Comparison of ENCODE assay signal across 29 mouse cellular contexts in the genomic region with DNA sequence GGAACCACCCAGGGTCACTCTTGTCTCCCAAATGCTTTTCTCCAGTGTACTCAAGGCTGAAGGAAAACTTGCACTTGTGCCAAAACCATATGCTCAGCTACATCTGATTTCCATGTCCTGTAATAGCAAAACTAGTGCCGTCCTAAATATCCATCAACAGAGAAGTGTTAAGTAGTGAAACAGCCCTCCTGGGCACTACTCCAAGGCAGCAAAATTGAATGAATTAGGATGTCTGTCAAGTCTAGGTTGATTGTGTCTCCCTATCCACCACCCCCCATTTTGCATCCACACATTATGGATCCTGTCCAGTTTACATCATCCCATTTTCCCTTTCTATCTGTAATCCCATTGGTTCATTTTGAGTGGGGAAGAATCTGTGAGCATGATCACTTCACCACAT. TPM values are rescaled to one million over a fixed set of nuclear protein-coding genes. Genes with fewer than 3 reads are reported as not detected.
A peak's percentile ranks its signal among the peaks of the same experiment; 100 is the strongest.
DNase-seq lines count a peak whose midpoint lies in the region; ATAC-seq and TF ChIP-seq lines count a peak whose summit lies in the region.
"Had no signal": no experiment of that assay in that cellular context is flagged by ENCODE, and none has a peak within 500 bp of the region (broad histone marks: within the 10 kb centered on the region; RNA-seq: fewer than 3 reads in every experiment).

No protein-coding gene starts in this region.

- no peaks in the 10 kb centered on the region for H3K27me3 ChIP-seq in forebrain, embryonic 14.5 days (replicated peaks; ENCODE audit: control insufficient read depth, insufficient read depth, low read length)
- no peaks in the 10 kb centered on the region for H3K27me3 ChIP-seq in forebrain, embryonic 12.5 days
- H3K27me3 ChIP-seq in hindbrain, postnatal 0 days (ENCODE audit: insufficient read depth, low read length), result no peaks in the 10 kb centered on the region
- no peaks in the 10 kb centered on the region for H3K27me3 ChIP-seq in hindbrain, embryonic 12.5 days
- no peaks in the 10 kb centered on the region for H3K27me3 ChIP-seq in cerebellum, adult 2 months (ENCODE audit: control insufficient read depth, insufficient read depth, low read length)
- H3K27me3 ChIP-seq: embryonic facial prominence, embryonic 15.5 days had no signal

- no peaks in the 10 kb centered on the region for H3K36me3 ChIP-seq in forebrain, embryonic 14.5 days (ENCODE audit: control insufficient read depth, insufficient read depth, low read length)
- H3K36me3 ChIP-seq in forebrain, embryonic 12.5 days (replicated peaks), result no peaks in the 10 kb centered on the region
- no peaks in the 10 kb centered on the region for H3K36me3 ChIP-seq in hindbrain, postnatal 0 days (ENCODE audit: insufficient read depth, low read length)
- no peaks in the 10 kb centered on the region for H3K36me3 ChIP-seq in hindbrain, embryonic 12.5 days
- H3K36me3 ChIP-seq: embryonic facial prominence, embryonic 15.5 days; hindbrain, embryonic 10.5 days had no signal

- H3K4me3 ChIP-seq in forebrain, embryonic 14.5 days (ENCODE audit: low read depth, low read length), result no peak overlapping the region
- H3K4me3 ChIP-seq in forebrain, embryonic 12.5 days (replicated peaks), result no peak overlapping the region
- H3K4me3 ChIP-seq in hindbrain, postnatal 0 days (ENCODE audit: low read length), result no peak overlapping the region
- no peak overlapping the region for H3K4me3 ChIP-seq in hindbrain, embryonic 12.5 days
- no peak overlapping the region for H3K4me3 ChIP-seq in cerebellum, adult 2 months (replicated peaks; ENCODE audit: insufficient read depth, low read depth, low read length)
- H3K4me3 ChIP-seq: embryonic facial prominence, embryonic 15.5 days; hindbrain, embryonic 10.5 days had no signal

- no peak for TF ChIP-seq POLR2A in brain, embryonic 14.5 days (IDR thresholded peaks at IDR 0.05; ENCODE audit: borderline replicate concordance, extremely low read depth, insufficient read depth, insufficient read length, poor library complexity, severe bottlenecking)
- no peak for TF ChIP-seq POLR2A in cerebellum, adult 2 months (IDR thresholded peaks at IDR 0.05; ENCODE audit: borderline replicate concordance, insufficient read depth, low read length)

- H3K9me3 ChIP-seq in forebrain, embryonic 14.5 days (replicated peaks; ENCODE audit: control insufficient read depth, low read length), result no peaks in the 10 kb centered on the region
- H3K9me3 ChIP-seq in forebrain, embryonic 12.5 days, result peaks cover 4% of the 10 kb centered on the region; the same call in 1 of the 2 replicates
- peaks cover 2% of the 10 kb centered on the region; the same call in 1 of the 2 replicates for H3K9me3 ChIP-seq in hindbrain, postnatal 0 days (ENCODE audit: low read length)
- H3K9me3 ChIP-seq in hindbrain, embryonic 12.5 days (replicated peaks), result no peaks in the 10 kb centered on the region
- H3K9me3 ChIP-seq: embryonic facial prominence, embryonic 15.5 days; hindbrain, embryonic 10.5 days had no signal

- no peaks in the 10 kb centered on the region for H3K4me1 ChIP-seq in forebrain, embryonic 14.5 days (ENCODE audit: control insufficient read depth, insufficient read depth, low read length)
- no peaks in the 10 kb centered on the region for H3K4me1 ChIP-seq in forebrain, embryonic 12.5 days
- no peaks in the 10 kb centered on the region for H3K4me1 ChIP-seq in hindbrain, postnatal 0 days (ENCODE audit: insufficient read depth, low read length)
- no peaks in the 10 kb centered on the region for H3K4me1 ChIP-seq in hindbrain, embryonic 12.5 days
- H3K4me1 ChIP-seq in cerebellum, adult 2 months (ENCODE audit: control insufficient read depth, insufficient read depth, low read length), result no peaks in the 10 kb centered on the region
- H3K4me1 ChIP-seq: embryonic facial prominence, embryonic 15.5 days; hindbrain, embryonic 10.5 days had no signal

- H3K27ac ChIP-seq in forebrain, embryonic 14.5 days (ENCODE audit: low read depth, low read length), result no peak overlapping the region
- H3K27ac ChIP-seq in forebrain, embryonic 12.5 days, result no peak overlapping the region
- H3K27ac ChIP-seq in hindbrain, postnatal 0 days, result no peak overlapping the region
- no peak overlapping the region for H3K27ac ChIP-seq in hindbrain, embryonic 12.5 days
- no peak overlapping the region for H3K27ac ChIP-seq in cerebellum, adult 2 months (ENCODE audit: insufficient read depth, low read length)
- H3K27ac ChIP-seq: embryonic facial prominence, embryonic 15.5 days; hindbrain, embryonic 10.5 days; hindbrain, embryonic 14.5 days had no signal

- H3K4me2 ChIP-seq in forebrain, embryonic 14.5 days (ENCODE audit: low read length), result no peak overlapping the region
- no peak overlapping the region for H3K4me2 ChIP-seq in forebrain, embryonic 12.5 days
- no peak overlapping the region for H3K4me2 ChIP-seq in hindbrain, postnatal 0 days (ENCODE audit: low read depth, low read length)
- no peak overlapping the region for H3K4me2 ChIP-seq in hindbrain, embryonic 12.5 days (replicated peaks)
- H3K4me2 ChIP-seq: embryonic facial prominence, embryonic 15.5 days; heart, embryonic 11.5 days; hindbrain, embryonic 14.5 days had no signal

- H3K9ac ChIP-seq in forebrain, embryonic 14.5 days (ENCODE audit: low read length), result no peak overlapping the region
- H3K9ac ChIP-seq in forebrain, embryonic 12.5 days, result no peak overlapping the region
- H3K9ac ChIP-seq in hindbrain, postnatal 0 days (replicated peaks; ENCODE audit: low read length), result no peak overlapping the region
- H3K9ac ChIP-seq in hindbrain, embryonic 12.5 days, result no peak overlapping the region
- H3K9ac ChIP-seq: embryonic facial prominence, embryonic 15.5 days; hindbrain, embryonic 14.5 days had no signal

- ATAC-seq in forebrain, embryonic 14.5 days, result peak; percentile 81; the same call in 1 of the 2 replicates
- no peak for ATAC-seq in forebrain, embryonic 12.5 days (ENCODE audit: low FRiP score)
- ATAC-seq in hindbrain, postnatal 0 days, result no peak
- ATAC-seq in hindbrain, embryonic 12.5 days (ENCODE audit: low FRiP score), result no peak
- ATAC-seq: activated CD4-positive, CD25-positive, alpha-beta regulatory T cell, adult 4 months; CD4-positive, CD25-positive, alpha-beta regulatory T cell, adult 4 months; intestine, postnatal 0 days had no signal

- peak; percentile 84 for DNase-seq in forebrain, embryonic 14.5 days (ENCODE audit: low spot score)
- DNase-seq in hindbrain, postnatal 0 days (ENCODE audit: low spot score), result peak; percentile 34
- peak; percentile 20 for DNase-seq in MN1 (ENCODE audit: low spot score)
- peak; percentile 91 for DNase-seq in brain, embryonic 14.5 days (ENCODE audit: low read depth)
- no peak for DNase-seq in right cerebral cortex, postnatal 14 days
- DNase-seq in cerebellum, adult 2 months, result no peak
- DNase-seq: adrenal gland, adult 8-10 months; adrenal gland, postnatal 36 days; cerebellum, adult 11 months; cerebellum, adult 8-10 months; cerebellum, postnatal 36 days; embryo, embryonic 11 days; gastrocnemius, postnatal 10 days; gastrocnemius, postnatal 36 days; heart, postnatal 36 days; kidney, adult 2 months had no signal

- no peak for TF ChIP-seq CTCF in hindbrain, postnatal 0 days (IDR thresholded peaks at IDR 0.05; ENCODE audit: low read depth)
- no peak for TF ChIP-seq CTCF in brain, embryonic 14.5 days (IDR thresholded peaks at IDR 0.05; ENCODE audit: borderline replicate concordance, extremely low read depth, insufficient read depth, insufficient read length)
- no peak for TF ChIP-seq CTCF in cerebellum, adult 2 months (IDR thresholded peaks at IDR 0.05; ENCODE audit: borderline replicate concordance, insufficient read depth, low read depth, low read length)

- WGBS in forebrain, embryonic 14.5 days, result 27% methylated on average over 1 of the region's 1 CpGs
- WGBS in forebrain, embryonic 12.5 days, result 79% methylated on average over 1 of the region's 1 CpGs
- WGBS in hindbrain, postnatal 0 days, result 32% methylated on average over 1 of the region's 1 CpGs
- WGBS in hindbrain, embryonic 12.5 days, result 68% methylated on average over 1 of the region's 1 CpGs
- 10% methylated on average over 1 of the region's 1 CpGs for WGBS in cerebellum, adult 2 months

RNA-seq across cellular contexts. Expression of a gene that starts 16.2 kb away (rescaled TPM):
- polyA plus RNA-seq in forebrain, embryonic 14.5 days (2014; fragmentation: Nextera tagmentation; extraction: Ambion mirVana), result 0.30 and 0.32 TPM in 2 replicates
- polyA plus RNA-seq in forebrain, embryonic 12.5 days (2016; fragmentation: Nextera tagmentation; extraction: Ambion mirVana), result 1.3 and 2.6 TPM in 2 replicates
- total RNA-seq in hindbrain, postnatal 0 days (2014; rRNA removed), result 3.0 and 4.7 TPM in 2 replicates
- 0.54 and 0.80 TPM in 2 replicates for polyA plus RNA-seq in hindbrain, postnatal 0 days (2015; fragmentation: Nextera tagmentation; extraction: Ambion mirVana)
- 1.9 and 2.8 TPM in 2 replicates for polyA plus RNA-seq in hindbrain, embryonic 12.5 days (2016; fragmentation: Nextera tagmentation; extraction: Ambion mirVana)
- polyA plus RNA-seq in brain, embryonic 14.5 days (2012; rRNA removed), result 1.4 and 2.6 TPM in 2 replicates
- 0.72 and 0.76 TPM in 2 replicates for polyA plus RNA-seq in cerebellum, adult 2 months (2012; rRNA removed)
- total RNA-seq: granulocyte monocyte progenitor cell, adult 5-6 weeks; MEL had no signal
- polyA plus RNA-seq: activated CD4-positive, CD25-positive, alpha-beta regulatory T cell, adult 4 months; CD4-positive, CD25-positive, alpha-beta regulatory T cell, adult 4 months had no signal

RNA-seq across cellular contexts. Expression of a gene that starts 17.5 kb away (rescaled TPM):
- 0.17 TPM in 1 of 2 replicates, not detected in the other for polyA plus RNA-seq in forebrain, embryonic 14.5 days (2014; fragmentation: Nextera tagmentation; extraction: Ambion mirVana)
- 1.5 and 2.0 TPM in 2 replicates for polyA plus RNA-seq in forebrain, embryonic 12.5 days (2016; fragmentation: Nextera tagmentation; extraction: Ambion mirVana)
- total RNA-seq in hindbrain, postnatal 0 days (2014; rRNA removed), result 0.99 and 1.4 TPM in 2 replicates
- 1.3 and 1.5 TPM in 2 replicates for polyA plus RNA-seq in hindbrain, postnatal 0 days (2015; fragmentation: Nextera tagmentation; extraction: Ambion mirVana)
- 2.4 and 3.2 TPM in 2 replicates for polyA plus RNA-seq in hindbrain, embryonic 12.5 days (2016; fragmentation: Nextera tagmentation; extraction: Ambion mirVana)
- 0.59 and 1.1 TPM in 2 replicates for polyA plus RNA-seq in brain, embryonic 14.5 days (2012; rRNA removed)
- 0.25 and 0.55 TPM in 2 replicates for polyA plus RNA-seq in cerebellum, adult 2 months (2012; rRNA removed)
- total RNA-seq: adrenal gland, adult 8-10 months; adrenal gland, postnatal 36 days; gastrocnemius, adult 18-20 months; gastrocnemius, postnatal 36 days; granulocyte monocyte progenitor cell, adult 5-6 weeks; MEL had no signal
- polyA plus RNA-seq: activated CD4-positive, CD25-positive, alpha-beta regulatory T cell, adult 4 months; CD4-positive, CD25-positive, alpha-beta regulatory T cell, adult 4 months; heart, postnatal 0 days; intestine, postnatal 0 days had no signal

Comparison
In these comparisons a context has a peak if more than half of its experiments do, and no peak if none do; other contexts are left out.
1. DNase-seq: peak in forebrain, embryonic 14.5 days (single experiment), hindbrain, postnatal 0 days (single experiment), MN1 (single experiment) and brain, embryonic 14.5 days (single experiment); none in right cerebral cortex, postnatal 14 days (single experiment) and cerebellum, adult 2 months (0 of 2).